Mouse (Mus musculus) testis, postnatal 14 days (tissue): ENCODE measurements around the gene Fgf12.

Source experiments
- DNase-seq: peaks from one replicate; pipeline ENCODE4 v3.0.0; 2021; ENCODE audit warnings: low spot score

The Fgf12 gene

GRCm38 (mm10) chr16:28610940-28611339 is 141.9 kb downstream of the Fgf12 start:
- DNase-seq: no peak

- no peak for DNase-seq
Measured at GRCm38 (mm10) chr16:28603155-28603554, 149.7 kb downstream of the Fgf12 start.

- DNase-seq: no peak
Measured at GRCm38 (mm10) chr16:28601723-28602122, 151.1 kb downstream of the Fgf12 start.

- DNase-seq: no peak
Measured at GRCm38 (mm10) chr16:28596112-28596511, 156.8 kb downstream of the Fgf12 start.

GRCm38 (mm10) chr16:28593075-28593915 is 159.6 kb downstream of the Fgf12 start:
- DNase-seq: peak; percentile 23

GRCm38 (mm10) chr16:28592466-28592865 is 160.4 kb downstream of the Fgf12 start:
- no peak for DNase-seq

GRCm38 (mm10) chr16:28591583-28591982 is 161.3 kb downstream of the Fgf12 start:
- DNase-seq: no peak

- DNase-seq: no peak
Measured at GRCm38 (mm10) chr16:28572212-28572611, 180.7 kb downstream of the Fgf12 start.

- DNase-seq: no peak
Measured at GRCm38 (mm10) chr16:28564716-28565217, 188.1 kb downstream of the Fgf12 start.

GRCm38 (mm10) chr16:28564075-28564715 is 188.7 kb downstream of the Fgf12 start:
- peak; percentile 46 for DNase-seq

GRCm38 (mm10) chr16:28562847-28563246 is 190.0 kb downstream of the Fgf12 start:
- DNase-seq: no peak

GRCm38 (mm10) chr16:28555219-28555618 is 197.6 kb downstream of the Fgf12 start:
- DNase-seq: no peak

GRCm38 (mm10) chr16:28539423-28539822 is 213.4 kb downstream of the Fgf12 start:
- DNase-seq: no peak

- DNase-seq: peak; percentile 74
Measured at GRCm38 (mm10) chr16:28517596-28518524, 235.0 kb downstream of the Fgf12 start.

- DNase-seq: no peak
Measured at GRCm38 (mm10) chr16:28512446-28512845, 240.4 kb downstream of the Fgf12 start.

- DNase-seq: no peak
Measured at GRCm38 (mm10) chr16:28511413-28511812, 241.5 kb downstream of the Fgf12 start.

- no peak for DNase-seq
Measured at GRCm38 (mm10) chr16:28497971-28498607, 254.8 kb downstream of the Fgf12 start.

- DNase-seq: no peak
Measured at GRCm38 (mm10) chr16:28491711-28492110, 261.2 kb downstream of the Fgf12 start.

GRCm38 (mm10) chr16:28490515-28490914 is 262.4 kb downstream of the Fgf12 start:
- DNase-seq: peak; percentile 21

- no peak for DNase-seq
Measured at GRCm38 (mm10) chr16:28484920-28485319, 267.9 kb downstream of the Fgf12 start.

- DNase-seq: no peak
Measured at GRCm38 (mm10) chr16:28479022-28479421, 273.8 kb downstream of the Fgf12 start.

- DNase-seq: no peak
Measured at GRCm38 (mm10) chr16:28476651-28477050, 276.2 kb downstream of the Fgf12 start.
